Mouse (Mus musculus): ENCODE results near the gene Gm1043. TPM values are rescaled to one million over a fixed set of nuclear protein-coding genes. Genes with fewer than 3 reads are reported as not detected.

Gm1043 gene
- polyA plus RNA-seq, 2 experiments = 0.96 TPM; not detected in 1

DNA sequence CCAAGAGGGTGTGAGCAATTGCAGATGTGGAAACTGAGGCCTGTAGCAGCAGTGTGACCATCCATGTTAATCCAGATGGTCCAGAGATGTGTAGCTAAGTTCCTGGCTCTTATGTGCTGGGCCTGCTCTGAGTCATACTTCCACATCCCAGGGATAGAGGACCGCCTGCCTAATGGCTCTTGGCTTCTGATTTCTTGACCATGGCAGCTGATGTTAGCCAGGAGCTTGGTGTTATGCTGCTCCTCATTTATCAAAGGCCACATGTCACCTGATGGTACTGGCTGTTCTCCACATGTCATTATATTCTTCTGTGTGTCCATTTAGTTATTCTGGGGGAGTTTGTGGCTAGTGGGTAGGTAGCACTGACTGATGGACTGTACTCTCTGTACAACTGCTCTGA is 29.4 kb upstream of the Gm1043 start:
- H3K9me3 ChIP-seq (ENCODE audit: control insufficient read depth, low read length) = no peaks in the 10 kb centered on the region
- no peaks in the 10 kb centered on the region for H3K36me3 ChIP-seq (ENCODE audit: control insufficient read depth, insufficient read depth, low read length)
- no peak overlapping the region for H3K27ac ChIP-seq (replicated peaks; ENCODE audit: low read depth, low read length)
- no peak overlapping the region for H3K4me2 ChIP-seq (replicated peaks; ENCODE audit: low read depth, low read length, severe bottlenecking)
- ATAC-seq (ENCODE audit: low FRiP score, low read depth) (no peak), DNase-seq (ENCODE audit: low spot score) (no peak)
- H3K27me3 ChIP-seq (ENCODE audit: control insufficient read depth, insufficient read depth, low read length) = no peaks in the 10 kb centered on the region
- no peaks in the 10 kb centered on the region for H3K4me1 ChIP-seq (ENCODE audit: control insufficient read depth, insufficient read depth, low read length)
- no peak overlapping the region for H3K4me3 ChIP-seq (replicated peaks; ENCODE audit: low read length)
- TF ChIP-seq POLR2A (IDR thresholded peaks at IDR 0.05; ENCODE audit: borderline replicate concordance, extremely low read depth, insufficient read depth, insufficient read length) = no peak
- H3K9ac ChIP-seq (ENCODE audit: low read depth, low read length, severe bottlenecking) = no peak overlapping the region
- WGBS = 81% methylated on average over 1 of the region's 1 CpGs

DNA sequence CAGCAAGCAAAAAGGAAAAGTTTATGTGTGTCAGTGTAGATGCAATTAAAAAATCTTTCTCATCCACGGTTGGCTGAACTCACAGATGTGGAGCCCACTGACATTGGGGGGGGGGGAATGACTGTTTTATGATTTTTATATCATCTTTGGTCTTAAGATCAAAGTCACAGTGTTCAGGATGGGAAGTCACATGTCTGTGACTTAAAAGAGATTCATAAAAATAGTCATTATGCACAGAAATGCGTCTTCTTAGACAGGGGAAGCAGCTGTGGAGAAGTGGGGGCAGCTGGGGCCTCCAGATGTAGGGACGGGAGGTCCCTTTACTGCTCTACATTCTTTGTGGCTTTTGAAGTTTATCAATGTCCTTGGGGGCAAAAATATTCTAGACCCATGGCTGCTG is 28.7 kb upstream of the Gm1043 start:
- Histone ChIP-seq H3K36me3 (ENCODE audit: control insufficient read depth, insufficient read depth, low read length) (no peaks in the 10 kb centered on the region), H3K4me2 (replicated peaks; ENCODE audit: low read depth, low read length, severe bottlenecking) (no peak overlapping the region), H3K9ac (ENCODE audit: low read depth, low read length, severe bottlenecking) (no peak overlapping the region), H3K4me1 (ENCODE audit: control insufficient read depth, insufficient read depth, low read length) (no peaks in the 10 kb centered on the region), H3K4me3 (replicated peaks; ENCODE audit: low read length) (no peak overlapping the region), H3K27me3 (ENCODE audit: control insufficient read depth, insufficient read depth, low read length) (no peaks in the 10 kb centered on the region), H3K27ac (replicated peaks; ENCODE audit: low read depth, low read length) (no peak overlapping the region), H3K9me3 (ENCODE audit: control insufficient read depth, low read length) (no peaks in the 10 kb centered on the region)
- no peak for TF ChIP-seq POLR2A (IDR thresholded peaks at IDR 0.05; ENCODE audit: borderline replicate concordance, extremely low read depth, insufficient read depth, insufficient read length)
- 51% methylated on average over 3 of the region's 3 CpGs for WGBS
- DNase-seq (ENCODE audit: low spot score) (no peak), ATAC-seq (ENCODE audit: low FRiP score, low read depth) (no peak)

DNA sequence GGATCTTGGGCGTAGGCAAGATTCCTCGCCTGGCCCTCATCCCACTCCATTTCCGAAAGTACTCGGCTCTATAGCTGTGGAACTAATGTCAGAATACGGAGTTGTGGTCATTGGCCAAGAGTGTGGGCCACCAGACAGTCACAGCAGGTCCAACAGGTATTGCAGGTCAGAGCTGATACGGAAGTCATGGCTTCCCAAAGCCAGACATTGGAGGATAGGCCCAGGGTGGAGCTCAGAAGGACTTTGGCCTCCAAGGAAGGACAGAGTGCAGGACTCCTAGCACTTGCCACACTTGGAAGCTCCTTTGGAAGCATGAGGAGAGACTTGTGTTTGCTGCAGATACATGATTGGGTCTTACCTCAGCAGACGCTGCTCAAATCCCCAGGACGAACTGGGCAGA is 23.6 kb upstream of the Gm1043 start:
- H3K4me1 ChIP-seq (ENCODE audit: control insufficient read depth, insufficient read depth, low read length) = no peaks in the 10 kb centered on the region
- no peaks in the 10 kb centered on the region for H3K27me3 ChIP-seq (ENCODE audit: control insufficient read depth, insufficient read depth, low read length)
- H3K27ac ChIP-seq (replicated peaks; ENCODE audit: low read depth, low read length) = no peak overlapping the region
- DNase-seq (ENCODE audit: low spot score) = no peak
- 85% methylated on average over 8 of the region's 8 CpGs for WGBS
- H3K36me3 ChIP-seq (ENCODE audit: control insufficient read depth, insufficient read depth, low read length) = no peaks in the 10 kb centered on the region
- H3K9me3 ChIP-seq (ENCODE audit: control insufficient read depth, low read length) = no peaks in the 10 kb centered on the region
- no peak for TF ChIP-seq POLR2A (IDR thresholded peaks at IDR 0.05; ENCODE audit: borderline replicate concordance, extremely low read depth, insufficient read depth, insufficient read length)
- no peak overlapping the region for H3K9ac ChIP-seq (ENCODE audit: low read depth, low read length, severe bottlenecking)
- no peak overlapping the region for H3K4me2 ChIP-seq (replicated peaks; ENCODE audit: low read depth, low read length, severe bottlenecking)
- no peak overlapping the region for H3K4me3 ChIP-seq (replicated peaks; ENCODE audit: low read length)
- ATAC-seq (ENCODE audit: low FRiP score, low read depth) = no peak

GRCm38 (mm10) chr5:37064454-37065449 is 20.4 kb upstream of the Gm1043 start:
- Histone ChIP-seq H3K36me3 (ENCODE audit: control insufficient read depth, insufficient read depth, low read length) (no peaks in the 10 kb centered on the region), H3K27me3 (ENCODE audit: control insufficient read depth, insufficient read depth, low read length) (no peaks in the 10 kb centered on the region), H3K4me3 (replicated peaks; ENCODE audit: low read length) (no peak overlapping the region), H3K27ac (replicated peaks; ENCODE audit: low read depth, low read length) (no peak overlapping the region), H3K4me1 (ENCODE audit: control insufficient read depth, insufficient read depth, low read length) (no peaks in the 10 kb centered on the region), H3K4me2 (replicated peaks; ENCODE audit: low read depth, low read length, severe bottlenecking) (no peak overlapping the region), H3K9ac (ENCODE audit: low read depth, low read length, severe bottlenecking) (no peak overlapping the region), H3K9me3 (ENCODE audit: control insufficient read depth, low read length) (no peaks in the 10 kb centered on the region)
- ATAC-seq (ENCODE audit: low FRiP score, low read depth) = no peak
- WGBS = 72% methylated on average over 13 of the region's 13 CpGs
- no peak for TF ChIP-seq POLR2A (IDR thresholded peaks at IDR 0.05; ENCODE audit: borderline replicate concordance, extremely low read depth, insufficient read depth, insufficient read length)
- DNase-seq (ENCODE audit: low spot score) = no peak

GRCm38 (mm10) chr5:37066703-37067568 is 18.2 kb upstream of the Gm1043 start:
- no peak for TF ChIP-seq POLR2A (IDR thresholded peaks at IDR 0.05; ENCODE audit: borderline replicate concordance, extremely low read depth, insufficient read depth, insufficient read length)
- ATAC-seq (ENCODE audit: low FRiP score, low read depth) (no peak), DNase-seq (ENCODE audit: low spot score) (no peak)
- no peaks in the 10 kb centered on the region for H3K9me3 ChIP-seq (ENCODE audit: control insufficient read depth, low read length)
- H3K4me2 ChIP-seq (replicated peaks; ENCODE audit: low read depth, low read length, severe bottlenecking) = no peak overlapping the region
- 63% methylated on average over 8 of the region's 8 CpGs for WGBS
- H3K36me3 ChIP-seq (ENCODE audit: control insufficient read depth, insufficient read depth, low read length) = no peaks in the 10 kb centered on the region
- no peak overlapping the region for H3K4me3 ChIP-seq (replicated peaks; ENCODE audit: low read length)
- no peaks in the 10 kb centered on the region for H3K27me3 ChIP-seq (ENCODE audit: control insufficient read depth, insufficient read depth, low read length)
- no peaks in the 10 kb centered on the region for H3K4me1 ChIP-seq (ENCODE audit: control insufficient read depth, insufficient read depth, low read length)
- H3K9ac ChIP-seq (ENCODE audit: low read depth, low read length, severe bottlenecking) = no peak overlapping the region
- no peak overlapping the region for H3K27ac ChIP-seq (replicated peaks; ENCODE audit: low read depth, low read length)
